Mouse (Mus musculus): Measurements from ENCODE around the gene Dctpp1.

GRCm38 (mm10) chr7:127224616-127225015, 35.9 kb downstream of the Dctpp1 start:
- TF ChIP-seq POLR2A (IDR thresholded peaks at IDR 0.05; ENCODE audit: borderline replicate concordance, insufficient read depth, low read length): no peak
- no peak for TF ChIP-seq CTCF (IDR thresholded peaks at IDR 0.05; ENCODE audit: borderline replicate concordance, insufficient read depth, low read depth, low read length)

Measured in cerebellum, adult 2 months (tissue).